Mouse (Mus musculus) induced T-regulatory cell, adult 2 months (primary cell): Measurements from ENCODE around the gene Rai1.

Source experiments
- DNase-seq: peaks from one replicate; pipeline ENCODE4 v3.0.0-alpha.2; 2012; ENCODE audit warnings: low read depth

The Rai1 gene

DNA sequence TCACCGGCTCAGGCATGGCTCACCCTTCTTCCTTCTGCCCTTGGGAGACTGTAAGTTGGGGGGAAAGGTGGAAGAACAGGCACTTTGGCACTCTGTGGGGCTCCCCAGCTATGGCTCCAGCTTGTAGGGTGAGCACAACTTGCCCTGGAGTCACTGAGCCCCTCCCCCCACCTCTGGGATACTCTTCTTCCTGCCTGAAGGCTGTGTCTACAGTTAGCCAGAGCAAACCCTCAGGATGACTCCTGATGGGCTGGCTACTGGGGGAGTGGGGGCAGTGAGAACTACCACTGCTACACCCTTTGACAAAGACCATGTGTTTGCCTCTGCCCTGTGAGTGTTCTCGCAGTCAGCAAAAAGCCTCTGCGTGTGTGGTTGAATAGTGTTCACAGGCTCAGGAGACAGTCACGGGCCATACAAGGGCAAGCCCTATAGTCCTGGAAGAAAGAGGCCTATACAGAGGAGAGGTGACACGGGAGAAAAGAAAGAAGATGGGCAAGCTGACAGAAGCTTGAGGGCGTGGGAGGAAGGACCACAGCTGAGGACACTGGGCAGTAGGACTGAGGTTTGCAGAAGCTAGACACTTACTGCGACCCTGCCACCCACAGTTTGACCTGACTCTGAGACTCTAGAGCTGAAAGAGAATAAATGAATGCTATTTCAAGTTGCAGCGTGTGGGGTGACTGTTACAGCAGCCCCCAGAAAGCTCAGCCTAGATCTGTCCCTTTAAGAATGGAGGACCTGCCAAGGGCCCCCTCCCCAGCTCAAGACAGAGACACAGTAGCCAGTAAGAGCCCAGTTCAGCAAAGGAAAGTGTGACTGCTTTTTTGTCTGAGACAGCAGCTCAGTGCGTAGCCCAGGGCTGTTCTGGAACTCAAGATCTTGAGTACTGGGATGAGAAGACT lies 9.7 kb upstream of the Rai1 start:
- no peak for DNase-seq

DNA sequence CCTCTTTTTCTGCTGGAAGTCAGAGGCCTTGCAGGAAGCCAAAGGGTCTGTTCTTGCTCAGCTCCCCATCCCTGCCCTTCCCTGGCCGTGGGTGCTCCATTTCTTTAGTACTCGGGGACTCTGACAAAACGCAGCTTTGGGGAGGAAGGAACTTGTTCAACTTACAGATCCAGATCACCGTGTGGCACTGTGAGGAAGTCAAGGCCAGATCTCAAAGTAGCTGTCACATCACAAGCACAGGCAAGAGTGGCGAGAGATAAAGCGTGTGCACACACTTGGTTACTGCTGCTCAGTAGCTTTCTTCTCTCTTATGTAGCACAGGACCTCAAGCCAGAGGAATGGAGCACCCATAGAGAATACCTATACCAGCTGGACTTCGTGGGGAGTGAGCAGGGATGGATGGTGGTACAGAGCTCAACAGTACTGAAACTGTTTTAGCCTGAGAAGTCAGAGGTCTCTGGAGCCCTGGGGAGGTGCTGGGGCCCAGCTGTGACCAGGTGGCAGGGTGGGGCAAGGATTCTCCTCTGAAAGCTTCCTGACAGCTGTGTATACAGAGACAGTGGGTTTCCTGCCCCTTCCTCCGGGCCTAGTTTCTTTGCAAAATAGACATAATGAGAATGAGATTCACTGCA lies 5.1 kb upstream of the Rai1 start:
- peak; percentile 16 for DNase-seq

DNA sequence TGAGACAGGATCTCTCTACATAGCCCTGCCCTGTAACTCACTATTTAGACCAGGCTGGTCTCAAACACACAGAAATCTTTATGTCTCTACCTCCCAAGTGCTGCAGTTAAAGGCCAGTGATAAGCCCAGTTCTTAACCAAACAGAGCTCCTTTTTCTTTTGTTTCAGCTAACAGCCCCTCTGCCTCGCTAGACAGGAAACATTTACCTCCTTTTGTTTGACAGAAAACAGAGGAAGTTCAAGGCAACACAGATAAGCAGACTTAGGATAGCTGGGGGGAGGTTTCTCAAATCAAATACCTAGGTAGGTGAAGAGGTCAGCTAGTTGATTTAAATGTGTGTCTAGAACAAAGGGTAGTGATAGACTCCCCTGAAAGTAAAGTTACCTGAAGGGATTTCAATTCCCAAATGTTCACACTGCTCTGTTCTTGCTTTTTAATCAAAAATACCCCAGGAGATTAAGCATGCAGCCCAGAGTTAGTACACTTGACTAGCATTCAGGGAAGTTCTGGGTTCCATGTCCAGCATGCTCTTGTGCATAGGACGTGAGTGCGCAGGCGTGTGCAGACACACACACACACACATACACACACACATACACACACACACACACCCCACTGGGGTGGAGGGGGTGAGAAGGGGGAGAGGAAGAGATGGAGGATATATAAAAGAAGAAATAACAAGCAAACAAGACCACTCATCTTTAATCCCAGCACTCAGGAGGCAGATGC lies 3.8 kb upstream of the Rai1 start:
- peak; percentile 21 for DNase-seq

DNA sequence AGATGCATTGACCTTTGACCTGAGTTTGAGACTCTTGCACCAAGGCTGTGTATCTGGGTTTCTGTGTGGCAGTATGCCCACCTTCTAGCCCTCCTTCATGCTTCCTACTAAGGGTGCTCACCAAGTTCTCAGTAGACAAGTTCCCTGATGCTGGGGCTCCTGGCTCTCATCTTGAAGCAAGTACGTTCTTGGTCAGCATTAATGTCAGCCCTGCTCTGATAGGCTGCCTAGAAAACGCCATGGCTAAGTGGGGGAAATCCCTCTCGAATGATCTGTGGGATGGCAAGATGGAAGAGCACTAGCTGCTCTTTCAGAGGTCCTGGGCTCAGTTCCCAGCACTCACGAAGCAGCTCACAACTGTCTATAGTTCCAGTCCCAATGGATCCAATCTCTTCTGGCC lies 2.8 kb upstream of the Rai1 start:
- no peak for DNase-seq

GRCm38 (mm10) chr11:60102664-60103063 lies 2.1 kb upstream of the Rai1 start:
- no peak for DNase-seq

DNA sequence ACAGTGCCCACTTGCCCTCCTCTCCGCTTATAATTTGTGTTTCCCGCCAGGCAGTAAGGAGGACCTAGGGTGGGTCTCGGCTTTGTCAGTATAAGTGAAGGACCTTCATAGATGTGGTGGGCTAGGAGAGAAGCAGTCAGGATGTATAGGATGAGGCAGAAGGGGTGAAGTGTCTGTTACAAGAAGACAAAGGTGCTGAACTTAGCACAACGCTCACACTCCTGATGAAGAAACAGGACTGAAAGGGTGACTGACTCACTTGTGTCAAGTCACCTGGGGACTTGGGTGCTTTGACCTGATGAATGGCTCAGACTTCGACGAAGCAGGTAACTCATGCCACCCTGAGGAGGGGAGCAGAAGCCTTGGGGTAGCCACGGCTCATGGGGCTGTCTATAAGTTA lies 1.2 kb upstream of the Rai1 start:
- no peak for DNase-seq

DNA sequence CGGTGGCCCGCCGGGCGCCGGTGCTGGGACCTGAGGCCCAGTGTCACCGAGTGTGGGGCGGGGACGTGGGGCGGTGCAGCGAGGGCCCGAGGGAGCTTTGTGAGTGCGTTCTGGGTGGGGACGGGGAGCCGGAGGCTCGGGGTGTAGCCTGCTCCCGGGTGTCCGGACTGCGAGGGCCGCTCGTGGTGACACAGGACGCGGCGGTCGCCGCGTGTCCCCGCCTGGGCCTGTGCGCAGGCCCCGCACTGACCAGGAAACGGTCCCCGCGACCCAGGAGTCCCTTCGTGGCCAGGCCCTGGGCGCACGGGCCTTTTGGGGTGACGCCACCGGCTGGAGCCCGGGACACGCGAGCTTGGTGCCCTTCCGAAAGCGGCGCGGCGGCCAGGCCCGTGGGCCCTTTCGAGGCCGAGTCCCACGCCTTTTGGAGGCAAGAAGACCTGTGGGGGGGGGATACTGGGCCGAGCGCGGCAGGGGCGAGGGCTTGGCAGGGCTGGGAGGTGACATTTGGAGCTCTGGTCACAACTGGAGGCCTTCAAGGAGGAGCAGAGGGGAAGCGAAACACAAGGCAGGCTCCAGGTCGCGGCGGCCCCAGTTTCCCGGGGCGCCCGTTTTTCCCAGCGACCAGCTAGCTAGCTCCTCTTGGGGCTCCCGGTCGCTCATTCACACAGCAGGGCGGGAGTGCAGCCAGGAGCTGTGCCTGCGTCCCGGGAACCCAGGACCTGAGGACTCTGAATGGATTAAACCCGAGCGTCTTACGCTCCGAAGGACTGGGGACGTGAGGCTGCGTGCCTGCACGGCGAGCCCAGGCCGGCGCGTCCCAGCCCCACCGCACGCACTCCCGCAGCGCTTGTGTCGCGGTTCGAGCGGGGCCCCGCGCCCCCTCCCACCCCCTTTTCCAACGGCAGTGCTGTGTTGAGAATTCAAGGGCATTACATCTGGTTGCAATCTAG lies 1.1 kb downstream of the Rai1 start:
- peak; percentile 78 for DNase-seq

- DNase-seq = no peak
Observed at GRCm38 (mm10) chr11:60106543-60107110, 1.8 kb downstream of the Rai1 start.

DNA sequence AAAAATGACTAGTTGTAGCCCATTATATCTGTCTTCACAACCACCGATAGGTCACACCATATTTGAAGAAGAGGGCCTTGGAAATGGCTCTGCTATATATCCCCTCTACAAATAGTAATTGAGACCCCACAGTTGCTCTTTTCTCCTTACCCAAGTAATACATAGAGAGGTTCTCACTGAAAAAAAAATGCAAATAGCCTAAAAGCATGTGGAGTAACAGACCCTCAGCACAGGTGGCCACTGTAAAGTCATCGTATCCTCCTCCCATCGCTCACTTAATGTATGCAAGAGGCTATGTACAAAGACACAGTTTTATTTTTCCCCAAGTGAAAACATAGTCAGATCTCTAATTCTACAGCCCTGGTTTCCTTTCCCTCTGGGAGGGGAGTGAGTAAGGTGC lies 2.6 kb downstream of the Rai1 start:
- DNase-seq = no peak

GRCm38 (mm10) chr11:60108631-60109172 lies 3.9 kb downstream of the Rai1 start:
- DNase-seq = peak; percentile 70

GRCm38 (mm10) chr11:60110386-60110785 lies 5.6 kb downstream of the Rai1 start:
- DNase-seq = no peak

GRCm38 (mm10) chr11:60111576-60111975 lies 6.8 kb downstream of the Rai1 start:
- DNase-seq = peak; percentile 37

DNA sequence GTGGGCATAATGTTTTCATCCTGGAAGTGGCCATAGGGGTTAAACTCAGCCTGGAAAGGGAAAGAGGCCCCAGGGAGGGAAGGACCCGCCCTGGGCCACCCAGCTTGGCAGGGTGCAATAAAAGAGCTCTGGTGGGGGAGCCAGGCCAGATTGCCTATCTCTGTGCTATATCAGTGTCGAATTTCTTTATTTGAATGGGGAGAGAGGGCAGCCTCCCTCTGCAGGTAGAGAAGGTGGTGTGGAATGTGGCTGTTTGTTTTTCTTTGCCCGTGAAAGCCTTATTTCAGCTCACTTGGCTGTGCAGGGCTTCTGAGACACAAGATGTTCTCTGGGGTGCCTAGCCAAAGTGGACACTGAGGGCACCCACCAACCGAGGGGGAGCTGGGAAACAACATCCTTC lies 8.8 kb downstream of the Rai1 start:
- DNase-seq = peak; percentile 60

DNA sequence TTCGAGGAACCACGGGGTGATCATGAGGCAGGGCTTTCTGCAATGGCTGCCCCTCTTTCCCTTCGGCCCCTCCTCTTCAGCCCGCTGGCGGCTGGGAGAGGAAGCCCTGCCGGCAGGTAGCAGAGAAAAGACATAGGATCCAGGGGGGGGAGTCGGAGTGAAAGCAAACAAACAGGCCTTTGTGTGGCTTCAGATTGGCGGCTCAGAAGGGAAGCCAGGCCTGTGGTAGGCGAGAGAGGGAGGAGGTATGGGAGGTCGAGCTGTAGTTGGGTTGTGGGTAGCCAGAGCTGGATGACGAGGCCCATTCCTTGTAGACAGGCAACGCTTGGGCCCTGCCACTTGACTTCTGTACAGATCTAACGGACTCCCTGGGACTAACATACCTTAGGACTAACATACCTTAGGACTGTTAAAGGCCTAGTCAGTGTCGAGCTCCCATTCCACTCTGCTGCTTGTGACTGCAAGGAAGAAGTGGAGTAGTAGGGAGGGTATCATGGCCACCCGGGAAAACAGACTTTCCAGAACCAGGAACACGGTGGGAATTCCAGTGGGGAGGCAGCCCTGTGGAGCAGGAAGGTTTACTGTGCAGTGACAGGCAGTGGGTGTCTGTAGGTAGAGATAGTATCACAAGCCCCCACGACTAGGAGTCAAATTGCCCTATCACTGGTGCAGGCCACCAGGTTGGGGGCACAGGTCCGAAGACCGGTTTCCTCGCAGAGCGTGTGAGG lies 9.6 kb downstream of the Rai1 start:
- peak; percentile 78 for DNase-seq

DNA sequence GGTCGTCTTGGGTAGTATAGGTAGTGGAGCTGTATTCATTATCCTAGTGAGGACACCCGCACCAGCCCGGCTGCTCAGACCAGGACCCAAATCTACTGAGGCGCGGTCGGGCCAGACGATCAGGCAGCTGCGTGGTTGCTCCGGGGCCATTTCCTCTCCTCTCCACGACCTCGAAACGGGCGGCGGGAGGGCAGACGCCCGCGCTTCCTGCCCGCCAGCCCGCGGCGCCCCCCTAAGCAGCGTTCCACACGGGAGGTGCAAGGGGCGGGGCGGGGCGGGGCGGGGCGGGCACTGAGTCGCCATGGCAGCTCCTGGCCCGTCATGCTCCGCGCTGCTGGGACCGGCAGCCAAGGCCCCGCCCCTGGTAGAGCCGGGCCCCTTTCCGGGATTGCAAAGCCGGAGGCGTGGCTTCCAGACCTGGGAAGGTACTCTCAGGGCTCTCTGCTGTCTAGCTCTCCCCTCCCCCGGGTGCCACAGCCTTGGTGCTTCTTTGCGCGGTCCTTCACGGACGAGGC lies 10.3 kb downstream of the Rai1 start:
- peak; percentile 98 for DNase-seq

DNA sequence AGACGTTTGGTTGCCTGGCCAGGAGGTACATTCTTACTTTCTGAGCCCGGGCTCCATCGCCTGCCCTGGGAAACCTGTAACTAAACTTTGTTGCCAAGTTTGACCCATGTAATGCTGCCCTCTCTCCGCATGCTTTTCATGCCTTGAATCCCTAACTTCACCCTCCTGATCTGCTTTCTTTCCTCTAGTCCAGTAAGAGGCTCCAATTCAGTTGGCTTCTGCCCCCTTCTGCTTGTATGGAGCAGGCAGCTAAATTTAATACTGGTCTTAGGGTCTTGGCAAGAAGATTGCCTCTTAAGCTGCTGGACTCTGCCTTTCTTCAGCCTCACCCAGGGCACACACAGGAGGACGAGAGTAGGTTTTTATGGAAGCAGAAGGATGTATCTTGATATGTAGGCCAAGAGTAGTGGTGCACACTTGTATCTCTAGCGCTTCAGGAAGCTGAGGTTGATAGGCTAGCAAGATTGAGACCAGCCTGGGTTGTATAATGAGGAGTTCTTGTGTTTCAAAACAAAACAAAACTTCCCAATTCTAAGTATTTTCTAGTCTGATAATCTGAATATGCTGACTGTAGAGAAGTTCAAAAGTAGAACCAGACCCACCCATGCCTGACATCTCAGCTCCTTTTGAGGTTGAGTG lies 10.9 kb downstream of the Rai1 start:
- peak; percentile 62 for DNase-seq

DNA sequence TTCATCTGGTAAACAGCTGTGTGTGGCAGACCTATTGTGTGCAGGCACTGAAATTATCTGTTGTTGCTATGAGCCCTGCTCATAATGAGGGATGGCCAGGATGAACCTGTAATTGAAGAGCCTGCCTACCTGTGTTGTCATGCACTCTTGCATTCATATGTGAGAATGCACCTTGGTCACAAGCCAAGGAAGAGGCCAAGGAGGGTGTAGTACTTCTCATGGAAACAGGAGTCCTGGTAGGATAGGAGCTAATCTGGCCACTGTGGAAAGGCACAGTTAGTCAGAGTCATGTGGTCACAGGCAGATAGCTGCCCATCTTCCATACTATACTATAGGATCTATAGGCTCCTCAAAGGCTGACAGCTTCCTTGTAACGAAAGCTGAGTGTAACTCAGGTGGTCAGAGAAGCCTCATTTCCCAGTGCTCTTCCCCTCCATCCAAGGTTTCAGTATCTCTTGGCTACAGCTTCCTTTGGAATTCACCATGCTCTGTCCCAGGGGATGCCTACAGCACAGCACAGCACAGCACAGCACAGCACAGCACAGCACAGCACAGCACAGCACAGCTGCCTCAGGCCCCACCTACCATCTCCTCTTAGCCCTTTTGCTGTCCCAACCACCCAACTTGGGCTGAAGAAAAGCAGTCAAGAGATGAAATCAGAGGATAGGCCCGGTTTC lies 15.9 kb downstream of the Rai1 start:
- DNase-seq = no peak

GRCm38 (mm10) chr11:60122611-60123010 lies 17.8 kb downstream of the Rai1 start:
- no peak for DNase-seq

GRCm38 (mm10) chr11:60127048-60127447 lies 22.2 kb downstream of the Rai1 start:
- DNase-seq = no peak
